Mouse (Mus musculus) C2C12 (cell line): Measurements from ENCODE around the gene Dennd5b. TPM values are rescaled to one million over a fixed set of nuclear protein-coding genes. Genes with fewer than 3 reads are reported as not detected.

Experiments
- polyA plus RNA-seq: library from polyadenylated mRNA; unstranded; fragments of >200 nt; fragmentation: generic; extraction: Trizol; gene quantifications from one replicate; pipeline ENCODE4 v1.2.1, GENCODE M21; 2012; ENCODE audit warnings: missing spikeins

Gene Dennd5b
- polyA plus RNA-seq, 1 experiment: 2.6 TPM

Other genes starting within 250 kb of the Dennd5b start
- 1.8 TPM for gene Caprin2, start 205.4 kb downstream of the Dennd5b start, polyA plus RNA-seq
- gene Sinhcaf, start 155.2 kb downstream of the Dennd5b start, polyA plus RNA-seq: 22.4 TPM
- gene Gm10203, start 28.5 kb upstream of the Dennd5b start, polyA plus RNA-seq: not detected
- gene Etfbkmt, start 38.2 kb upstream of the Dennd5b start, polyA plus RNA-seq: 2.2 TPM
- 7.8 TPM for gene Amn1, start 87.0 kb upstream of the Dennd5b start, polyA plus RNA-seq
- gene Resf1, start 207.7 kb upstream of the Dennd5b start, polyA plus RNA-seq: 4.3 TPM